Mouse (Mus musculus): ENCODE data around the gene Gm20807.
"Not testable (repeated sequence)": the region's sequence is repeated elsewhere in the genome, so short reads cannot be mapped to it uniquely, and the experiment has no call there.

Gene Gm20807

GRCm38 (mm10) chrY:13042591-13042990 lies at the start of gene Gm20807:
TSS of gene Gm20807 (plus strand) at chrY:13042891.
- H3K4me3 ChIP-seq (replicated peaks; ENCODE audit: low read length); H3K27me3 ChIP-seq (ENCODE audit: insufficient read depth, low read length); H3K36me3 ChIP-seq (ENCODE audit: insufficient read depth, low read length); H3K4me1 ChIP-seq (replicated peaks; ENCODE audit: low read depth, low read length); H3K9me3 ChIP-seq (ENCODE audit: low read length): not testable (repeated sequence)

Data from E14TG2a.4 (cell line).